Mouse (Mus musculus) brain, embryonic 14.5 days (tissue): ENCODE measurements around the gene Sds.

ENCODE experiments used
- CTCF ChIP-seq: fragments of 200-500 bp; IDR thresholded peaks from 2 replicates; pipeline ENCODE4 v1.5.1; 2012; ENCODE audit warnings: inconsistent platforms, mild to moderate bottlenecking, moderate library complexity, borderline replicate concordance; ENCODE audit not compliant: insufficient read depth, insufficient read length; ENCODE audit errors: extremely low read depth
- POLR2A ChIP-seq: fragments of 200-500 bp; IDR thresholded peaks from 2 replicates; pipeline ENCODE4 v1.6.1; 2012; ENCODE audit warnings: mild to moderate bottlenecking, inconsistent platforms, borderline replicate concordance; ENCODE audit not compliant: poor library complexity, insufficient read depth, insufficient read length, severe bottlenecking; ENCODE audit errors: extremely low read depth

- TF ChIP-seq CTCF (no peak), POLR2A (no peak)
Measured at GRCm38 (mm10) chr5:120456253-120456652, 20.1 kb upstream of the Sds start.
